Mouse (Mus musculus) adrenal gland, postnatal 10 days (tissue): ENCODE measurements around the gene Shank3. TPM values are rescaled to one million over a fixed set of nuclear protein-coding genes. Genes with fewer than 3 reads are reported as not detected.

Source experiments
- DNase-seq: peaks from one replicate; pipeline ENCODE4 v3.0.0; 2021; ENCODE audit warnings: mixed read lengths
- total RNA-seq, 2 experiments: library from RNA; stranded (reverse); gene quantifications; 2 replicates each; pipeline ENCODE4 v1.2.3; 2021

Gene Shank3
- total RNA-seq, 2 experiments from 2014 or later, result 54.1 to 67.5 TPM

GRCm38 (mm10) chr15:89524611-89525415 lies 25.4 kb downstream of the Shank3 start:
- DNase-seq, result no peak

GRCm38 (mm10) chr15:89525464-89525863 lies 26.0 kb downstream of the Shank3 start:
- no peak for DNase-seq

GRCm38 (mm10) chr15:89525896-89526295 lies 26.5 kb downstream of the Shank3 start:
- no peak for DNase-seq

GRCm38 (mm10) chr15:89526776-89527325 lies 27.4 kb downstream of the Shank3 start:
- no peak for DNase-seq

- DNase-seq, result no peak
Measured at GRCm38 (mm10) chr15:89527466-89527865, 28.0 kb downstream of the Shank3 start.

- no peak for DNase-seq
Measured at GRCm38 (mm10) chr15:89528201-89528850, 28.9 kb downstream of the Shank3 start.

GRCm38 (mm10) chr15:89528923-89529322 lies 29.5 kb downstream of the Shank3 start:
- no peak for DNase-seq

GRCm38 (mm10) chr15:89530336-89530735 lies 30.9 kb downstream of the Shank3 start:
- peak; percentile 82 for DNase-seq

GRCm38 (mm10) chr15:89531399-89531798 lies 32.0 kb downstream of the Shank3 start:
- DNase-seq, result no peak

- peak; percentile 29 for DNase-seq
Measured at GRCm38 (mm10) chr15:89532026-89532923, 32.9 kb downstream of the Shank3 start.

- DNase-seq, result no peak
Measured at GRCm38 (mm10) chr15:89532924-89533842, 33.8 kb downstream of the Shank3 start.

- no peak for DNase-seq
Measured at GRCm38 (mm10) chr15:89533843-89534207, 34.4 kb downstream of the Shank3 start.

GRCm38 (mm10) chr15:89544171-89544570 lies 44.7 kb downstream of the Shank3 start:
- DNase-seq, result no peak

GRCm38 (mm10) chr15:89547321-89547720 lies 47.9 kb downstream of the Shank3 start:
- DNase-seq, result no peak

GRCm38 (mm10) chr15:89547824-89548601 lies 48.6 kb downstream of the Shank3 start:
- DNase-seq, result peak; percentile 32

- no peak for DNase-seq
Measured at GRCm38 (mm10) chr15:89548837-89549236, 49.4 kb downstream of the Shank3 start.

- no peak for DNase-seq
Measured at GRCm38 (mm10) chr15:89550506-89550905, 51.1 kb downstream of the Shank3 start.

- no peak for DNase-seq
Measured at GRCm38 (mm10) chr15:89551733-89552132, 52.3 kb downstream of the Shank3 start.

- DNase-seq, result no peak
Measured at GRCm38 (mm10) chr15:89555591-89555990, 56.2 kb downstream of the Shank3 start.

GRCm38 (mm10) chr15:89556401-89557178 lies 57.2 kb downstream of the Shank3 start:
- DNase-seq, result no peak
